Mouse (Mus musculus): ENCODE measurements around the gene Gm10160.

Gm10160 gene

GRCm38 (mm10) chr7:81855694-81856093, at the start of gene Gm10160:
Gene Gm10160 (minus strand): TSS chr7:81855794.
- DNase-seq = no peak

GRCm38 (mm10) chr7:81904926-81905325, 49.3 kb upstream of the Gm10160 start:
- DNase-seq = no peak

GRCm38 (mm10) chr7:81904094-81904493, 48.5 kb upstream of the Gm10160 start:
- no peak for DNase-seq

- no peak for DNase-seq
Measured at GRCm38 (mm10) chr7:81899361-81899760, 43.8 kb upstream of the Gm10160 start.

- DNase-seq = no peak
Measured at GRCm38 (mm10) chr7:81885128-81885527, 29.5 kb upstream of the Gm10160 start.

- no peak for DNase-seq
Measured at GRCm38 (mm10) chr7:81881600-81881999, 26.0 kb upstream of the Gm10160 start.

- DNase-seq = no peak
Measured at GRCm38 (mm10) chr7:81880797-81881196, 25.2 kb upstream of the Gm10160 start.

- no peak for DNase-seq
Measured at GRCm38 (mm10) chr7:81880286-81880685, 24.7 kb upstream of the Gm10160 start.

GRCm38 (mm10) chr7:81875372-81875771, 19.8 kb upstream of the Gm10160 start:
- DNase-seq = no peak

GRCm38 (mm10) chr7:81874636-81875035, 19.0 kb upstream of the Gm10160 start:
- DNase-seq = no peak

GRCm38 (mm10) chr7:81873807-81874206, 18.2 kb upstream of the Gm10160 start:
- no peak for DNase-seq

GRCm38 (mm10) chr7:81872493-81873013, 17.0 kb upstream of the Gm10160 start:
- DNase-seq = no peak

GRCm38 (mm10) chr7:81868158-81868557, 12.6 kb upstream of the Gm10160 start:
- DNase-seq = peak; percentile 97

GRCm38 (mm10) chr7:81867231-81867930, 11.8 kb upstream of the Gm10160 start:
- DNase-seq = no peak

- DNase-seq = no peak
Measured at GRCm38 (mm10) chr7:81865937-81866336, 10.3 kb upstream of the Gm10160 start.

GRCm38 (mm10) chr7:81864552-81864951, 9.0 kb upstream of the Gm10160 start:
- no peak for DNase-seq

GRCm38 (mm10) chr7:81862587-81863583, 7.3 kb upstream of the Gm10160 start:
- DNase-seq = no peak

- DNase-seq = no peak
Measured at GRCm38 (mm10) chr7:81861921-81862320, 6.3 kb upstream of the Gm10160 start.

GRCm38 (mm10) chr7:81861461-81861860, 5.9 kb upstream of the Gm10160 start:
- DNase-seq = no peak

GRCm38 (mm10) chr7:81860996-81861395, 5.4 kb upstream of the Gm10160 start:
- DNase-seq = no peak

- no peak for DNase-seq
Measured at GRCm38 (mm10) chr7:81860071-81860470, 4.5 kb upstream of the Gm10160 start.

GRCm38 (mm10) chr7:81858968-81859721, 3.6 kb upstream of the Gm10160 start, which contains the start of gene Tm6sf1:
Gene Tm6sf1 (plus strand): TSS chr7:81859001.
- DNase-seq = no peak

- no peak for DNase-seq
Measured at GRCm38 (mm10) chr7:81858236-81858635, 2.6 kb upstream of the Gm10160 start.
